Mouse (Mus musculus): ENCODE measurements around the gene Magi2. TPM values are rescaled to one million over a fixed set of nuclear protein-coding genes. Genes with fewer than 3 reads are reported as not detected.

The Magi2 gene
- polyA plus RNA-seq, 1 experiment = 52.8 TPM

GRCm38 (mm10) chr5:20741936-20742335 is 1515.1 kb downstream of the Magi2 start:
- H3K27ac ChIP-seq (ENCODE audit: insufficient read depth, low read length) = no peak overlapping the region
- no peaks in the 10 kb centered on the region for H3K4me1 ChIP-seq (ENCODE audit: control insufficient read depth, insufficient read depth, low read length)
- no peak overlapping the region for H3K4me3 ChIP-seq (ENCODE audit: insufficient read depth, low read length)
- no peak for TF ChIP-seq POLR2A (IDR thresholded peaks at IDR 0.05; ENCODE audit: extremely low read depth, insufficient read depth, low read length)
- TF ChIP-seq CTCF (IDR thresholded peaks at IDR 0.05; ENCODE audit: extremely low read depth, insufficient read depth, low read length) = no peak

GRCm38 (mm10) chr5:20748142-20748541 is 1521.3 kb downstream of the Magi2 start:
- 0 out of 2 replicates have a peak, but pooled peaks cover under 1% of the 10 kb centered on the region for H3K4me1 ChIP-seq (ENCODE audit: control insufficient read depth, insufficient read depth, low read length)
- TF ChIP-seq CTCF (IDR thresholded peaks at IDR 0.05; ENCODE audit: extremely low read depth, insufficient read depth, low read length) (no peak), POLR2A (IDR thresholded peaks at IDR 0.05; ENCODE audit: extremely low read depth, insufficient read depth, low read length) (no peak)
- no peak overlapping the region for H3K27ac ChIP-seq (ENCODE audit: insufficient read depth, low read length)
- no peak overlapping the region for H3K4me3 ChIP-seq (ENCODE audit: insufficient read depth, low read length)

GRCm38 (mm10) chr5:20748856-20749255 is 1522.0 kb downstream of the Magi2 start:
- 0 out of 2 replicates have a peak, but pooled peaks cover 3% of the 10 kb centered on the region for H3K4me1 ChIP-seq (ENCODE audit: control insufficient read depth, insufficient read depth, low read length)
- TF ChIP-seq POLR2A (IDR thresholded peaks at IDR 0.05; ENCODE audit: extremely low read depth, insufficient read depth, low read length) = no peak
- TF ChIP-seq CTCF (IDR thresholded peaks at IDR 0.05; ENCODE audit: extremely low read depth, insufficient read depth, low read length) = no peak
- H3K4me3 ChIP-seq (ENCODE audit: insufficient read depth, low read length) = no peak overlapping the region
- H3K27ac ChIP-seq (ENCODE audit: insufficient read depth, low read length) = no peak overlapping the region

GRCm38 (mm10) chr5:20749535-20749934 is 1522.7 kb downstream of the Magi2 start:
- H3K27ac ChIP-seq (ENCODE audit: insufficient read depth, low read length) = no peak overlapping the region
- 0 out of 2 replicates have a peak, but pooled peaks cover 3% of the 10 kb centered on the region for H3K4me1 ChIP-seq (ENCODE audit: control insufficient read depth, insufficient read depth, low read length)
- no peak overlapping the region for H3K4me3 ChIP-seq (ENCODE audit: insufficient read depth, low read length)
- TF ChIP-seq POLR2A (IDR thresholded peaks at IDR 0.05; ENCODE audit: extremely low read depth, insufficient read depth, low read length) (no peak), CTCF (IDR thresholded peaks at IDR 0.05; ENCODE audit: extremely low read depth, insufficient read depth, low read length) (no peak)

GRCm38 (mm10) chr5:20751000-20751399 is 1524.2 kb downstream of the Magi2 start:
- TF ChIP-seq CTCF (IDR thresholded peaks at IDR 0.05; ENCODE audit: extremely low read depth, insufficient read depth, low read length) (no peak), POLR2A (IDR thresholded peaks at IDR 0.05; ENCODE audit: extremely low read depth, insufficient read depth, low read length) (no peak)
- Histone ChIP-seq H3K4me3 (ENCODE audit: insufficient read depth, low read length) (no peak overlapping the region), H3K4me1 (ENCODE audit: control insufficient read depth, insufficient read depth, low read length) (0 out of 2 replicates have a peak, but pooled peaks cover 3% of the 10 kb centered on the region), H3K27ac (ENCODE audit: insufficient read depth, low read length) (no peak overlapping the region)

GRCm38 (mm10) chr5:20751696-20752095 is 1524.9 kb downstream of the Magi2 start:
- TF ChIP-seq CTCF (IDR thresholded peaks at IDR 0.05; ENCODE audit: extremely low read depth, insufficient read depth, low read length) (no peak), POLR2A (IDR thresholded peaks at IDR 0.05; ENCODE audit: extremely low read depth, insufficient read depth, low read length) (no peak)
- Histone ChIP-seq H3K4me1 (ENCODE audit: control insufficient read depth, insufficient read depth, low read length) (0 out of 2 replicates have a peak, but pooled peaks cover 3% of the 10 kb centered on the region), H3K27ac (ENCODE audit: insufficient read depth, low read length) (no peak overlapping the region), H3K4me3 (ENCODE audit: insufficient read depth, low read length) (no peak overlapping the region)

GRCm38 (mm10) chr5:20753096-20753495 is 1526.3 kb downstream of the Magi2 start:
- Histone ChIP-seq H3K4me3 (ENCODE audit: insufficient read depth, low read length) (no peak overlapping the region), H3K4me1 (ENCODE audit: control insufficient read depth, insufficient read depth, low read length) (0 out of 2 replicates have a peak, but pooled peaks cover 3% of the 10 kb centered on the region), H3K27ac (ENCODE audit: insufficient read depth, low read length) (no peak overlapping the region)
- TF ChIP-seq CTCF (IDR thresholded peaks at IDR 0.05; ENCODE audit: extremely low read depth, insufficient read depth, low read length) (no peak), POLR2A (IDR thresholded peaks at IDR 0.05; ENCODE audit: extremely low read depth, insufficient read depth, low read length) (no peak)

GRCm38 (mm10) chr5:20753963-20754362 is 1527.1 kb downstream of the Magi2 start:
- no peak overlapping the region for H3K27ac ChIP-seq (ENCODE audit: insufficient read depth, low read length)
- H3K4me1 ChIP-seq (ENCODE audit: control insufficient read depth, insufficient read depth, low read length) = 0 out of 2 replicates have a peak, but pooled peaks cover 3% of the 10 kb centered on the region
- TF ChIP-seq CTCF (IDR thresholded peaks at IDR 0.05; ENCODE audit: extremely low read depth, insufficient read depth, low read length) = no peak
- TF ChIP-seq POLR2A (IDR thresholded peaks at IDR 0.05; ENCODE audit: extremely low read depth, insufficient read depth, low read length) = no peak
- no peak overlapping the region for H3K4me3 ChIP-seq (ENCODE audit: insufficient read depth, low read length)
